Mouse (Mus musculus) ES-E14 (cell line): Measurements from ENCODE around the gene Ccdc157.

Experiments
- CHD2 ChIP-seq: IDR thresholded peaks from 2 replicates; pipeline ENCODE4 v1.6.1; 2014; ENCODE audit warnings: mild to moderate bottlenecking, low read depth, low read length, inconsistent platforms
- HCFC1 ChIP-seq: IDR thresholded peaks from 2 replicates; pipeline ENCODE4 v1.6.1; 2012; ENCODE audit warnings: low read length, inconsistent platforms, borderline replicate concordance; ENCODE audit not compliant: insufficient read depth

GRCm38 (mm10) chr11:4118081-4118921, 41.8 kb downstream of the Ccdc157 start:
- no peak for TF ChIP-seq CHD2
- no peak for TF ChIP-seq HCFC1
